Mouse (Mus musculus) urinary bladder, postnatal 36 days (tissue): ENCODE results near the gene Rrp15.
"Not testable (repeated sequence)": the region's sequence is repeated elsewhere in the genome, so short reads cannot be mapped to it uniquely, and the experiment has no call there.

Experiments
- DNase-seq, 2 experiments: peaks; one replicate each; pipeline ENCODE4 v3.0.0; 2022; ENCODE audit warnings: low spot score in 2 of 2, mixed read lengths in 1 of 2

Rrp15 gene

GRCm38 (mm10) chr1:186748724-186749653 is at the start of gene Rrp15:
Gene Rrp15 (minus strand): TSS chr1:186749358.
- DNase-seq: peak; percentile 81 to 84

- no peak for DNase-seq
Measured at GRCm38 (mm10) chr1:186797991-186798390, 48.8 kb upstream of the Rrp15 start.

GRCm38 (mm10) chr1:186785359-186785758 is 36.2 kb upstream of the Rrp15 start:
- DNase-seq: no peak

- DNase-seq: no peak
Measured at GRCm38 (mm10) chr1:186780826-186781225, 31.7 kb upstream of the Rrp15 start.

- no peak for DNase-seq
Measured at GRCm38 (mm10) chr1:186773124-186773523, 24.0 kb upstream of the Rrp15 start.

- DNase-seq: no peak
Measured at GRCm38 (mm10) chr1:186772547-186773077, 23.5 kb upstream of the Rrp15 start.

- DNase-seq: no peak
Measured at GRCm38 (mm10) chr1:186772005-186772404, 22.8 kb upstream of the Rrp15 start.

- DNase-seq: no peak
Measured at GRCm38 (mm10) chr1:186770659-186771058, 21.5 kb upstream of the Rrp15 start.

- DNase-seq: no peak
Measured at GRCm38 (mm10) chr1:186768392-186768791, 19.2 kb upstream of the Rrp15 start.

GRCm38 (mm10) chr1:186763451-186763850 is 14.3 kb upstream of the Rrp15 start:
- DNase-seq: not testable (repeated sequence)

- DNase-seq: no peak
Measured at GRCm38 (mm10) chr1:186749675-186750283, 621 bp upstream of the Rrp15 start.

- DNase-seq: no peak
Measured at GRCm38 (mm10) chr1:186739828-186740227, 9.3 kb downstream of the Rrp15 start.

- no peak for DNase-seq
Measured at GRCm38 (mm10) chr1:186735537-186735936, 13.6 kb downstream of the Rrp15 start.

- no peak for DNase-seq
Measured at GRCm38 (mm10) chr1:186733052-186733451, 16.1 kb downstream of the Rrp15 start.

GRCm38 (mm10) chr1:186728778-186729177 is 20.4 kb downstream of the Rrp15 start:
- no peak for DNase-seq

- no peak for DNase-seq
Measured at GRCm38 (mm10) chr1:186726117-186726516, 23.0 kb downstream of the Rrp15 start.

- DNase-seq: no peak
Measured at GRCm38 (mm10) chr1:186722299-186722698, 26.9 kb downstream of the Rrp15 start.

- DNase-seq: peak; percentile 75 to 79
Measured at GRCm38 (mm10) chr1:186721846-186722245, 27.3 kb downstream of the Rrp15 start.

- no peak for DNase-seq
Measured at GRCm38 (mm10) chr1:186721166-186721565, 28.0 kb downstream of the Rrp15 start.

GRCm38 (mm10) chr1:186719708-186720107 is 29.4 kb downstream of the Rrp15 start:
- no peak for DNase-seq

GRCm38 (mm10) chr1:186718881-186719280 is 30.3 kb downstream of the Rrp15 start:
- no peak for DNase-seq
